8 mouse cellular contexts compared by ENCODE assay signal in genomic region chr6:48555104-48555890, GRCm38 (mm10). TPM values are rescaled to one million over a fixed set of nuclear protein-coding genes. Genes with fewer than 3 reads are reported as not detected.
A peak's percentile ranks its signal among the peaks of the same experiment; 100 is the strongest.
DNase-seq lines count a peak whose midpoint lies in the region; ATAC-seq and TF ChIP-seq lines count a peak whose summit lies in the region.

No protein-coding gene starts in this region.

- H3K79me2 ChIP-seq in liver, adult 2 months (ENCODE audit: control insufficient read depth, insufficient read depth, low read length): no peaks in the 10 kb centered on the region

- no peak for TF ChIP-seq CTCF in liver, adult 2 months (IDR thresholded peaks at IDR 0.05; ENCODE audit: low read depth, low read length)

- no peaks in the 10 kb centered on the region; the same call in 1 of the 2 replicates for H3K36me3 ChIP-seq in heart, embryonic 11.5 days (ENCODE audit: control insufficient read depth, insufficient read depth, low read length)
- peaks cover 6% of the 10 kb centered on the region; the same call in 1 of the 2 replicates for H3K36me3 ChIP-seq in kidney, embryonic 16.5 days (ENCODE audit: insufficient read depth, low read length)
- H3K36me3 ChIP-seq in liver, adult 2 months (ENCODE audit: control insufficient read depth, insufficient read depth, low read length): no peaks in the 10 kb centered on the region
- peaks cover 6% of the 10 kb centered on the region; the same call in 1 of the 2 replicates for H3K36me3 ChIP-seq in midbrain, embryonic 15.5 days (replicated peaks)

- peak; percentile 65 for DNase-seq in kidney, adult 11 months
- DNase-seq in kidney, adult 18-20 months: no peak
- DNase-seq in cerebellum, postnatal 36 days: peak; percentile 48 to 68
- DNase-seq in liver, adult 2 months (ENCODE audit: extremely low read depth, low read depth, low spot score): peak; percentile 81
- DNase-seq in yolk sac, embryonic 10.5 days (ENCODE audit: low spot score): peak; percentile 61

- peaks cover 11% of the 10 kb centered on the region; the same call in 1 of the 2 replicates for H3K4me1 ChIP-seq in heart, embryonic 11.5 days (ENCODE audit: control insufficient read depth, insufficient read depth, low read length)
- H3K4me1 ChIP-seq in kidney, embryonic 16.5 days (ENCODE audit: insufficient read depth, low read length): peaks cover 13% of the 10 kb centered on the region
- peaks cover 12% of the 10 kb centered on the region for H3K4me1 ChIP-seq in liver, adult 2 months (ENCODE audit: control insufficient read depth, insufficient read depth, low read length)
- peaks cover 21% of the 10 kb centered on the region for H3K4me1 ChIP-seq in midbrain, embryonic 15.5 days

- peak overlapping the region; percentile 83 for H3K9ac ChIP-seq in heart, embryonic 11.5 days (ENCODE audit: low read depth, low read length)
- H3K9ac ChIP-seq in kidney, embryonic 16.5 days (replicated peaks; ENCODE audit: low read length): peak overlapping the region; percentile 75
- peak overlapping the region; percentile 86 for H3K9ac ChIP-seq in liver, adult 2 months (ENCODE audit: low read depth, low read length)
- peak overlapping the region; percentile 65 for H3K9ac ChIP-seq in midbrain, embryonic 15.5 days

- peak overlapping the region; percentile 68 for H3K4me2 ChIP-seq in heart, embryonic 11.5 days
- H3K4me2 ChIP-seq in kidney, embryonic 16.5 days (replicated peaks; ENCODE audit: low read depth, low read length): peak overlapping the region; percentile 65
- H3K4me2 ChIP-seq in midbrain, embryonic 15.5 days: peak overlapping the region; percentile 72

- H3K27ac ChIP-seq in heart, embryonic 11.5 days (ENCODE audit: low read depth, low read length): peak overlapping the region; percentile 88
- H3K27ac ChIP-seq in kidney, embryonic 16.5 days (ENCODE audit: low read length): peak overlapping the region; percentile 100
- peak overlapping the region; percentile 97 for H3K27ac ChIP-seq in liver, adult 2 months (replicated peaks; ENCODE audit: insufficient read depth, low read depth, low read length)
- H3K27ac ChIP-seq in midbrain, embryonic 15.5 days: peak overlapping the region; percentile 97

- peak overlapping the region; percentile 63 for H3K4me3 ChIP-seq in heart, embryonic 11.5 days (ENCODE audit: low read depth, low read length)
- H3K4me3 ChIP-seq in kidney, embryonic 16.5 days (ENCODE audit: low read length): peak overlapping the region; percentile 65
- peak overlapping the region; percentile 65 for H3K4me3 ChIP-seq in liver, adult 2 months (ENCODE audit: insufficient read depth, low read depth, low read length)
- peak overlapping the region; percentile 48 for H3K4me3 ChIP-seq in midbrain, embryonic 15.5 days

- 31% methylated on average over 14 of the region's 14 CpGs for WGBS in heart, embryonic 11.5 days (ENCODE audit: insufficient replicate concordance)
- 27% methylated on average over 14 of the region's 14 CpGs for WGBS in kidney, embryonic 16.5 days
- 29% methylated on average over 14 of the region's 14 CpGs for WGBS in liver, adult 2 months
- 27% methylated on average over 14 of the region's 14 CpGs for WGBS in midbrain, embryonic 15.5 days

- no peaks in the 10 kb centered on the region for H3K27me3 ChIP-seq in heart, embryonic 11.5 days (ENCODE audit: control insufficient read depth, insufficient read depth, low read length)
- no peaks in the 10 kb centered on the region for H3K27me3 ChIP-seq in kidney, embryonic 16.5 days (ENCODE audit: insufficient read depth, low read length)
- no peaks in the 10 kb centered on the region for H3K27me3 ChIP-seq in liver, adult 2 months (ENCODE audit: control insufficient read depth, insufficient read depth, low read length)
- H3K27me3 ChIP-seq in midbrain, embryonic 15.5 days (replicated peaks): no peaks in the 10 kb centered on the region; the same call in 1 of the 2 replicates

- no peaks in the 10 kb centered on the region for H3K9me3 ChIP-seq in heart, embryonic 11.5 days (replicated peaks; ENCODE audit: control insufficient read depth, low read length)
- H3K9me3 ChIP-seq in kidney, embryonic 16.5 days (ENCODE audit: low read length): no peaks in the 10 kb centered on the region
- H3K9me3 ChIP-seq in midbrain, embryonic 15.5 days: no peaks in the 10 kb centered on the region

- no peak for TF ChIP-seq POLR2A in liver, adult 2 months (IDR thresholded peaks at IDR 0.05; ENCODE audit: extremely low read depth, insufficient read depth, low read length)

- peak; percentile 66 for ATAC-seq in heart, embryonic 11.5 days (replicated peaks; ENCODE audit: insufficient number of reproducible peaks, low FRiP score, low TSS enrichment)
- ATAC-seq in kidney, embryonic 16.5 days (ENCODE audit: low FRiP score, low TSS enrichment): peak; percentile 88
- ATAC-seq in midbrain, embryonic 15.5 days (replicated peaks): peak; percentile 90

RNA-seq across cellular contexts. Expression of gene Lrrc61, which starts 0.7 kb away (rescaled TPM):
- 6.6 and 9.6 TPM in 2 replicates for polyA plus RNA-seq in heart, embryonic 11.5 days (2014; fragmentation: Nextera tagmentation; extraction: Ambion mirVana)
- 14.3 and 14.5 TPM in 2 replicates for polyA plus RNA-seq in kidney, embryonic 16.5 days (2015; fragmentation: Nextera tagmentation; extraction: Ambion mirVana)
- 3.2 and 3.3 TPM in 2 replicates for total RNA-seq in liver, adult 2 months (2014; rRNA removed)
- 8.5 and 10.1 TPM in 2 replicates for polyA plus RNA-seq in liver, adult 2 months (2012; rRNA removed)
- polyA plus RNA-seq in midbrain, embryonic 15.5 days (2015; fragmentation: Nextera tagmentation; extraction: Ambion mirVana): 27.9 and 28.5 TPM in 2 replicates

RNA-seq across cellular contexts. Expression of gene Rarres2, which starts 17.3 kb away (rescaled TPM):
- polyA plus RNA-seq in heart, embryonic 11.5 days (2014; fragmentation: Nextera tagmentation; extraction: Ambion mirVana): 16.4 and 18.3 TPM in 2 replicates
- 64.5 and 76.1 TPM in 2 replicates for polyA plus RNA-seq in kidney, embryonic 16.5 days (2015; fragmentation: Nextera tagmentation; extraction: Ambion mirVana)
- total RNA-seq in liver, adult 2 months (2014; rRNA removed): 1,102 and 1,282 TPM in 2 replicates
- 1,074 and 1,160 TPM in 2 replicates for polyA plus RNA-seq in liver, adult 2 months (2012; rRNA removed)
- 4.5 and 5.6 TPM in 2 replicates for polyA plus RNA-seq in midbrain, embryonic 15.5 days (2015; fragmentation: Nextera tagmentation; extraction: Ambion mirVana)

RNA-seq across cellular contexts. Expression of gene Atp6v0e2, which starts 17.9 kb away (rescaled TPM):
- polyA plus RNA-seq in heart, embryonic 11.5 days (2014; fragmentation: Nextera tagmentation; extraction: Ambion mirVana): 19.8 and 24.1 TPM in 2 replicates
- polyA plus RNA-seq in kidney, embryonic 16.5 days (2015; fragmentation: Nextera tagmentation; extraction: Ambion mirVana): 32.7 and 33.8 TPM in 2 replicates
- 0.37 and 0.47 TPM in 2 replicates for total RNA-seq in liver, adult 2 months (2014; rRNA removed)
- 0.96 and 1.7 TPM in 2 replicates for polyA plus RNA-seq in liver, adult 2 months (2012; rRNA removed)
- 292 and 304 TPM in 2 replicates for polyA plus RNA-seq in midbrain, embryonic 15.5 days (2015; fragmentation: Nextera tagmentation; extraction: Ambion mirVana)

RNA-seq across cellular contexts. Expression of gene Gm45021, which starts 34.1 kb away (rescaled TPM):
- polyA plus RNA-seq in heart, embryonic 11.5 days (2014; fragmentation: Nextera tagmentation; extraction: Ambion mirVana): 0.77 and 1.3 TPM in 2 replicates
- not detected in 2 replicates for polyA plus RNA-seq in kidney, embryonic 16.5 days (2015; fragmentation: Nextera tagmentation; extraction: Ambion mirVana)
- total RNA-seq in liver, adult 2 months (2014; rRNA removed): not detected in 2 replicates
- polyA plus RNA-seq in liver, adult 2 months (2012; rRNA removed): not detected in 2 replicates
- polyA plus RNA-seq in midbrain, embryonic 15.5 days (2015; fragmentation: Nextera tagmentation; extraction: Ambion mirVana): not detected in 2 replicates

RNA-seq across cellular contexts. Expression of gene Repin1, which starts 38.4 kb away (rescaled TPM):
- polyA plus RNA-seq in heart, embryonic 11.5 days (2014; fragmentation: Nextera tagmentation; extraction: Ambion mirVana): 22.0 and 26.5 TPM in 2 replicates
- polyA plus RNA-seq in kidney, embryonic 16.5 days (2015; fragmentation: Nextera tagmentation; extraction: Ambion mirVana): 52.9 and 59.3 TPM in 2 replicates
- 31.1 and 47.2 TPM in 2 replicates for total RNA-seq in liver, adult 2 months (2014; rRNA removed)
- polyA plus RNA-seq in liver, adult 2 months (2012; rRNA removed): 73.6 and 74.7 TPM in 2 replicates
- polyA plus RNA-seq in midbrain, embryonic 15.5 days (2015; fragmentation: Nextera tagmentation; extraction: Ambion mirVana): 48.9 and 50.4 TPM in 2 replicates

Comparison
In these comparisons a context has a peak if more than half of its experiments do, and no peak if none do; other contexts are left out.
1. RNA of gene Rarres2, which starts 17.3 kb away (polyA plus RNA-seq): 1,074 to 1,160 TPM in liver, adult 2 months; 64.5 to 76.1 TPM in kidney, embryonic 16.5 days, 16.4 to 18.3 TPM in heart, embryonic 11.5 days and 4.5 to 5.6 TPM in midbrain, embryonic 15.5 days; every median in the first group is over 10 times any median in the second.
2. Peak in every context shown above with its lines, with median percentiles within 50 percentile points of each other: ATAC-seq, H3K27ac ChIP-seq, H3K4me2 ChIP-seq, H3K4me3 ChIP-seq and H3K9ac ChIP-seq.